ENCODE assay signal across 8 mouse cellular contexts in the genomic region with DNA sequence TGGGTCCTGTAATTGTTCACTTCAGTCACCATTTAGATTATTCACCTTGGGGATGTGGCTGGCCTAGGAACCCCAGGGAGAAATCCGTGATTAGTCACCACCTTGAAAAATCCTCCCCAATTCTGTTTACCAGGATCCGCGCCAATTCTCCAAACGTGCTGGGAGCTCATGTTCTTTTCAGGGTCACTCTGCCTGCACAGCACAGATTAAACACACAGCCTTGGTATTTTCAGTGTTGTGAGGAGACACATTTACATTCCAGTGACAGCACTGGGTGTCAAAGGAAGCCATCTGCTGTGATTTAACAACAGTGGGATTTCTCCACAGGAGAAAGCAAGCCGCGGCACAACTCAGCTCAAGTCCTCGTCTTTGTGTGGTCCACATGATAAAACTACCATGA.
DNase-seq lines count a peak whose midpoint lies in the region; ATAC-seq and TF ChIP-seq lines count a peak whose summit lies in the region.

No protein-coding gene starts in this region.

- DNase-seq in embryo, embryonic 10 days (ENCODE audit: low spot score), result peak; percentile 33
- no peak for DNase-seq in embryo, embryonic 9.5 days (ENCODE audit: extremely low spot score)
- no peak for DNase-seq in Patski (ENCODE audit: low read depth, low spot score)
- DNase-seq in frontal cortex, postnatal 25 days (ENCODE audit: low spot score in 2 of 2), result peak; percentile 6
- DNase-seq in lung, postnatal 36 days, result peak; percentile 2
- peak; percentile 47 for DNase-seq in telencephalon, adult 2 months (ENCODE audit: low read depth, low spot score)
- DNase-seq in gastrocnemius, adult 8-10 months (ENCODE audit: low spot score in 2 of 2), result no peak

- peaks cover 29% of the 10 kb centered on the region for H3K27me3 ChIP-seq in Patski

- no peak for TF ChIP-seq CTCF in Patski (IDR thresholded peaks at IDR 0.05)

- POLR2A ChIA-PET in Patski (lab: Charles Lee), result no interaction called here

- ATAC-seq in Patski, result peak; percentile 55
- no peak for ATAC-seq in megakaryocyte-erythroid progenitor cell, adult 5-6 weeks (replicated peaks; ENCODE audit: low FRiP score, low TSS enrichment, poor library complexity, severe bottlenecking)

- in situ Hi-C loops in Patski (cut with MboI; ENCODE audit: low pct_unique_long_range_greater_than_20kb), result no loop called here

- CTCF ChIA-PET in Patski (lab: Charles Lee), result interaction anchor here (0.7 kb wide), 1 partner anchor 47 kb away, joined by 3 read pairs; no protein-coding TSS in a partner anchor

Comparison
In these comparisons a context has a peak if more than half of its experiments do, and no peak if none do; other contexts are left out.
1. DNase-seq: peak in embryo, embryonic 10 days (single experiment), frontal cortex, postnatal 25 days (2 of 2), lung, postnatal 36 days (single experiment) and telencephalon, adult 2 months (single experiment); none in embryo, embryonic 9.5 days (single experiment), Patski (single experiment) and gastrocnemius, adult 8-10 months (0 of 2).